Mouse (Mus musculus) mouse trophoblast stem cell (cell line): ENCODE results near the gene Dclk1.

Experiments
- in situ Hi-C, 2 experiments: fragments of 300-500 bp; cut with MseI, MboI; formaldehyde crosslinking; loops; 2 replicates in 1 of 2; 3 replicates in 1 of 2; pipeline ENCODE4 v1.15.1; 2025

Gene Dclk1

DNA sequence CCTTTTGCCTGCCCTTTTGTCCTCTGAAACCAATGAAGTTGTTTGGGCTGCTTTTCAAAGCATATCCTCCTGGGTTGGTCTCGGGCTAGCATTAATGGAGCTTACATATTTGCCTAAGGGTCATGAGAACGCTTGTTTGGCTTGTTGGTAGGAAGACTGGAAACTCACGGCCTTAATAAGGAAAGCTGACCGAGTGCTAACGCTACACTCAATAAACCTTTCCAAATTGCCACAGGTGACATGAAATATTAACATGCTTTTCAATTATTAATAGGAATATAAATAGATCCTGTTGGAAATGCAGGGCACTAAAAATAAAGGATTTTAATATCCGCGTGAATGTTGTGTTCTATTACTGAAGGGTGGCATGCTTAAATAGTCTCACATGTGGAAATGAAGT, 257.1 kb downstream of the Dclk1 start:
- in situ Hi-C loops = no loop called here

GRCm38 (mm10) chr3:55510198-55510597, 268.0 kb downstream of the Dclk1 start:
- in situ Hi-C loops = no loop called here

GRCm38 (mm10) chr3:55511658-55512057, 269.5 kb downstream of the Dclk1 start:
- in situ Hi-C loops = no loop called here

DNA sequence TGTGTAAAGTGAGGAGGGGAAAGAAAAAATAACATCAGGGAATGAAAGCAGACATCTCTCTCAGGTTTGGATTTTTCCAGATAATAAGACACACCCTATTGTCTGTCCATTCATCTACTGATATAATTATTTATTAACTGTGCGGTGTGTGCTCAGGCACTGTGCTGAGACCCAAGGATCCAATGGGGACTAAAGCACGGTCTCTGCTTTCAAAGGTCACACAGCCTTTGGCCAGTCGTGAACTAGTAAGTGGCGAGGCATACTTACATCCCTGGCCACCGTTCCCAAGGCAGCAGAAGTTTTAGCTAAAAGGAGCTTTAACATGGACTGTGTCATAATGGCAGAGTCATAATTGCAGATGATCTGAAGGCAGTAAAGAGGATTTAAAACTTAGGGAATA, 273.8 kb downstream of the Dclk1 start:
- in situ Hi-C loops = no loop called here

GRCm38 (mm10) chr3:55517454-55518014, 275.4 kb downstream of the Dclk1 start:
- in situ Hi-C loops = no loop called here

- in situ Hi-C loops = no loop called here
These were observed 278.3 kb downstream of the Dclk1 start for GRCm38 (mm10) chr3:55520240-55521180.

DNA sequence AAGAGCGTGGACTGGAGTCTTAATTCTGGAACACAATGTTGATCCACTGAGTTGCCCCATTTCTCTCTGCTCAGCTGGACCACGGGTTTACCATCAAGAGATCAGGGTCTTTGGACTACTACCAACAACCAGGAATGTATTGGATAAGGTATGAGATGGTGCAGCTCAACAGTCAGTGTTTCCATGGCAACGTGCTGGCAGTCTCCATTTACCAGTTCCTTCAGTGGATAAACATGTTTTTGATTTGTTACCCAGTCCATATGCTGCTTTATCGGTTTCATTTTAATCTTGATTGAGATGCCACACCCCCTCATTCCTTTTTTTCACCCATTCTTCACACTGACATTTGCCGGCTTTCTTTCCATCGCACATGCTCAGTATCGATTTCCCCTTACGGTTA, 279.6 kb downstream of the Dclk1 start:
- in situ Hi-C loops = no loop called here

- in situ Hi-C loops = no loop called here
These were observed 281.1 kb downstream of the Dclk1 start for GRCm38 (mm10) chr3:55523224-55523623.

- in situ Hi-C loops = no loop called here
These were observed 281.7 kb downstream of the Dclk1 start for GRCm38 (mm10) chr3:55523735-55524477.

DNA sequence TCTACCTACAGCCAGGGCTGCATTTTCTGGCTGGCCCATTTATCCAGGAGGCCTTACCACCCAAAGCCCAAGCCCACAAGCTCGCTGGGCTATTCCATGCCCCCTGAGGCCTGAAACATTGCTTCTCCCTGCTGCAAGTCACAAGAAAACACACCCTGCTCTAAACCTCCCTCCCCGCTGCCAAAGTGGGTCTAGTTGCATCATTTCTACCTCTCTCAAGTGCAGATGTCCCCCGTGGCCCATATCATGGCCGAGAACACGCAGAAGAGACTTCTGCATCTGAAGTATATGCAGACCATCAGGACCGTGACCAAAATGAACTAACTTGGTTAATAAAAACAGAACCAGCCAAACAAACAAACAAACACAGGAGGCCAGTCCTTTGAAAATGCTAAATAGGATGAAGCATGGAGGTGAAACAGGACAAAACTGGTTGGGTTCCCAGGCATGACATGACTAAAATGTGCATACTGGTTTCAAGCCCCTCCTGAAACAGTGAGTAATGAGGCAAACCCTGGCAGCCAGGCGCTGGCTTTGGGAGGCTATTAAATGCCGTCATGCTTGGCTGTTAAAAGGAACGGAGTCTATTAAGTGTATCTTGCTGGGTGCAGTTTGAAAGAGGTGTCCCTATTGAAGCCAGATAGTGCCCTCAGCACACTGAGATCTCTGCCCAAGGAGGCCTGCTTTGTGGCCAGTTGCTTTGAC, 282.5 kb downstream of the Dclk1 start:
- in situ Hi-C loops = no loop called here

DNA sequence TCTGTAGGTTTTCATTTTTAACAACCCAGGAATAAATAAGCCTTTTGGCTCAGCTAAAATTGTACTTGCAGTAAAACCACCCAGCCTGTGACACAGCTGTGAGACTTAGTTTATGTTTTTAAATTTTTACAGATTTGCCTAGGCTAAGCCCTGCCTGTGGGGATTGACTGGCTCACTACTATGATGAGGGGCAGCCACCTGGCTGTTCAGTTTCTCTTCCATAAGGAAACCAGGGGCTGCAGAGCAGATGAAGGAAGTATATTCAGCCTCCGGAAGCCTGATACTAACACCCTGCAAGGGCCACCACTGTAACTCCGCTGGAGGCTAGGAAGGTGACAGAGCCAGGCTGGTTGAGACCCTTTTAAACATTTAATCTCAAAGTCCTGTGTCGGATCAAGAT, 284.3 kb downstream of the Dclk1 start:
- in situ Hi-C loops = no loop called here

DNA sequence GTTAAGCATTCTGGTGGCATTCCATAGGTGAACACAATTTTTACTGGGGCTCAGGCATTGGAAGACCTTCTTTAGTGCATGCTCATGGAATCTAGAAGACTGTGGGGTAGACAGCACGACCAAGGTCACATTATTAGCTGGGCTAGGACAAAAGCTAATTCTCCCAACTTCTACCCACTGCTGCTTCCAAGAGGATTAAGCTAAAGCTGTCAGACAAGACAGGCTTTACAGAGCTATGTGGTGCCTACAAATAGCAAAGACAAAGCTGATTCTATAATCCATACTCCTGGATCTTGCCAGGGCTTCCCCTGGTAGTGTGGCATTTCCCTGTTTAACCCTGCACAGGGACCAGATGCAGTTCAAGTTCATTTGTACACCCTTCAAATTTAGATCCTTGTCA, 285.4 kb downstream of the Dclk1 start:
- in situ Hi-C loops = no loop called here

GRCm38 (mm10) chr3:55528012-55528411, 285.8 kb downstream of the Dclk1 start:
- in situ Hi-C loops = no loop called here

- in situ Hi-C loops = no loop called here
These were observed 287.2 kb downstream of the Dclk1 start for GRCm38 (mm10) chr3:55529414-55529813.

GRCm38 (mm10) chr3:55531204-55532044, 289.3 kb downstream of the Dclk1 start:
- in situ Hi-C loops = no loop called here

- in situ Hi-C loops = no loop called here
These were observed 290.2 kb downstream of the Dclk1 start for GRCm38 (mm10) chr3:55532175-55532973.

DNA sequence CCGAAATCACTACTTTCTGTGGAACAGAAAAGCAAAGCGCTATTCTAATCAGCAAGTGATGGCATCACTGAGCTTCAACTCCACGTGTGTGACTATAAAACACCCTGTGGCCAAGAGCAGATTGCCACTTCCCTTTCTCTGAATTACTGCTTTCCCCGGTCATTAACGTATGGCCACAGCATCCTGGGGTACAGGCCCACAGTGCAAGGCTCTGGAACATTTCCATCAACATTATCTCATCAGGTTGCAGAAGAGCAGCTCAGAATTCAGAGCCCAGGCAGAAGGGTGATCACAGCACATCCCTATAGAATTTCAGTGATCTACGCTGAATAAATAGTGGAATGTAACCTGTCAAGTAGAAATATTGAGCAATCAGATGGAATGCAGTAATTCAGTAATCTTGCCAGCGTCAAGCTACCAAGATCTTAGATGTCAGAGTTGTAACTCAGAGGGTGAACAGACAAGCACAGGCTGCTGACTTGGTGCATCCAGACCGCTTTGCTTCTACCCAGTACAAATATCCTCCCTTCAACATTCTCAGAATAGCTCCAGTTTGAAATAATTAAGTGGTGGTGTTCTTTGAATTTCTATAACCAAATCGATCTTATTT, 293.5 kb downstream of the Dclk1 start:
- in situ Hi-C loops = no loop called here

GRCm38 (mm10) chr3:55536901-55537300, 294.7 kb downstream of the Dclk1 start:
- in situ Hi-C loops = no loop called here

- in situ Hi-C loops = no loop called here
These were observed 295.6 kb downstream of the Dclk1 start for GRCm38 (mm10) chr3:55537714-55538113.

- in situ Hi-C loops = no loop called here
These were observed 297.2 kb downstream of the Dclk1 start for GRCm38 (mm10) chr3:55539400-55539799.
